Mouse (Mus musculus): ENCODE results near the gene Cyp26b1. TPM values are rescaled to one million over a fixed set of nuclear protein-coding genes. Genes with fewer than 3 reads are reported as not detected.

The Cyp26b1 gene
- polyA plus RNA-seq (2012; rRNA removed) = 0.14 and 0.16 TPM in 2 replicates

GRCm38 (mm10) chr6:84593693-84594092, at the start of gene Cyp26b1:
Gene Cyp26b1 (minus strand): TSS chr6:84593908.

Data from liver, embryonic 18 days (tissue).